Mouse (Mus musculus): ENCODE results near the gene Axin1. TPM values are rescaled to one million over a fixed set of nuclear protein-coding genes. Genes with fewer than 3 reads are reported as not detected.

Axin1 gene
- polyA plus RNA-seq, 1 experiment from 2014 or later = 7.1 TPM

Other genes starting within 250 kb of the Axin1 start
- gene Rab40c, start 219.0 kb upstream of the Axin1 start, polyA plus RNA-seq (2014; fragmentation: Nextera tagmentation; extraction: Ambion mirVana) = 25.1 and 29.6 TPM in 2 replicates
- 66.4 and 76.8 TPM in 2 replicates for gene Pigq, start 193.8 kb upstream of the Axin1 start, polyA plus RNA-seq (2014; fragmentation: Nextera tagmentation; extraction: Ambion mirVana)
- not detected in 2 replicates for gene Nhlrc4, start 193.7 kb upstream of the Axin1 start, polyA plus RNA-seq (2014; fragmentation: Nextera tagmentation; extraction: Ambion mirVana)
- 0.08 and 0.30 TPM in 2 replicates for gene A930017K11Rik, start 186.1 kb upstream of the Axin1 start, polyA plus RNA-seq (2014; fragmentation: Nextera tagmentation; extraction: Ambion mirVana)
- 21.1 and 24.6 TPM in 2 replicates for gene Capn15, start 152.9 kb upstream of the Axin1 start, polyA plus RNA-seq (2014; fragmentation: Nextera tagmentation; extraction: Ambion mirVana)
- gene Rab11fip3, start 69.1 kb upstream of the Axin1 start, polyA plus RNA-seq (2014; fragmentation: Nextera tagmentation; extraction: Ambion mirVana) = 29.0 and 34.1 TPM in 2 replicates
- 28.4 and 33.4 TPM in 2 replicates for gene Decr2, start 48.4 kb upstream of the Axin1 start, polyA plus RNA-seq (2014; fragmentation: Nextera tagmentation; extraction: Ambion mirVana)
- 10.8 and 16.3 TPM in 2 replicates for gene Nme4, start 43.1 kb upstream of the Axin1 start, polyA plus RNA-seq (2014; fragmentation: Nextera tagmentation; extraction: Ambion mirVana)
- gene Tmem8, start 25.4 kb upstream of the Axin1 start, polyA plus RNA-seq (2014; fragmentation: Nextera tagmentation; extraction: Ambion mirVana) = 2.8 and 3.1 TPM in 2 replicates
- 177 and 192 TPM in 2 replicates for gene Mrpl28, start 15.2 kb upstream of the Axin1 start, polyA plus RNA-seq (2014; fragmentation: Nextera tagmentation; extraction: Ambion mirVana)
- gene Pdia2, start 60.4 kb downstream of the Axin1 start, polyA plus RNA-seq (2014; fragmentation: Nextera tagmentation; extraction: Ambion mirVana) = 0.24 and 0.32 TPM in 2 replicates
- gene Rgs11, start 64.3 kb downstream of the Axin1 start, polyA plus RNA-seq (2014; fragmentation: Nextera tagmentation; extraction: Ambion mirVana) = 18.9 and 19.9 TPM in 2 replicates
- 152 and 192 TPM in 2 replicates for gene Arhgdig, start 69.1 kb downstream of the Axin1 start, polyA plus RNA-seq (2014; fragmentation: Nextera tagmentation; extraction: Ambion mirVana)
- 25.3 and 31.5 TPM in 2 replicates for gene Fam234a, start 105.6 kb downstream of the Axin1 start, polyA plus RNA-seq (2014; fragmentation: Nextera tagmentation; extraction: Ambion mirVana)
- gene Luc7l, start 114.2 kb downstream of the Axin1 start, polyA plus RNA-seq (2014; fragmentation: Nextera tagmentation; extraction: Ambion mirVana) = 111 and 123 TPM in 2 replicates

Measured in neural tube, embryonic 14.5 days (tissue).